Mouse (Mus musculus) spleen, adult 2 months (tissue): ENCODE data around the gene Napa.

Source experiments
- CTCF ChIP-seq: fragments of 200-500 bp; IDR thresholded peaks from 2 replicates; pipeline ENCODE4 v1.5.1; 2011; ENCODE audit warnings: mild to moderate bottlenecking, inconsistent platforms; ENCODE audit not compliant: insufficient read depth, insufficient read length, insufficient replicate concordance; ENCODE audit errors: extremely low read depth
- POLR2A ChIP-seq: fragments of 200-500 bp; IDR thresholded peaks from 2 replicates; pipeline ENCODE4 v1.6.1; 2011; ENCODE audit warnings: low read depth, low read length, inconsistent platforms

- no peak for TF ChIP-seq CTCF
- TF ChIP-seq POLR2A, result peak; percentile 56
These were observed 45.6 kb upstream of the Napa start for GRCm38 (mm10) chr7:16052684-16053083.
